Mouse (Mus musculus) embryonic fibroblast, embryonic 13.5 days (primary cell): Measurements from ENCODE around the gene Nrn1l.

Experiments
- CTCF ChIP-seq: IDR thresholded peaks from 2 replicates; pipeline ENCODE4 v1.5.1; 2011; ENCODE audit warnings: mild to moderate bottlenecking, control low read depth, low read length, moderate library complexity, borderline replicate concordance; ENCODE audit not compliant: insufficient read depth
- POLR2A ChIP-seq: IDR thresholded peaks from 2 replicates; pipeline ENCODE4 v1.6.1; 2011; ENCODE audit warnings: low read depth, mild to moderate bottlenecking, control low read depth, low read length, moderate library complexity

- TF ChIP-seq CTCF (no peak), POLR2A (no peak)
These were observed 19.1 kb upstream of the Nrn1l start for GRCm38 (mm10) chr8:105874301-105874700.
